Mouse (Mus musculus): Measurements from ENCODE around the gene Hoxc13.

DNA sequence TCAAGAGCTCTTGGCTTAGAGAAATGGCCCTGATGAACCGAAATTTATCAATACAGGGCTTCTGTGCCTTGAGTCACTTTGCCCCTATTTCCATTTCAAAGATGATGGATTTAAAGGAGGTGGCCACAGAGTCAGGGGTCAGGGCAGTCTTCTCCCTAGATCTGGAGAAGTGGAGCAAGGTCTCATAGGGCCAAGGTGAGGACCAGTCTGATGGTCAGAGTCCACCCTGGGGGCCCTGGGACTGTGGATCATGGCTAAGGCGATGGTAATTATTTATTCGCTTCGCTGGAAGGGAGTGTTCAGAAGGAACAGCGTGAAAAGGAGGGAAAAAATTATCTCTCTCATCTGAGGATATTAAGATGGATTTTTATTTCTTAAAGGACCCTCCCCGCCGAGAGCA lies 54.1 kb downstream of the Hoxc13 start:
- TF ChIP-seq CTCF (IDR thresholded peaks at IDR 0.05; ENCODE audit: extremely low read depth, insufficient read depth, insufficient read length, insufficient replicate concordance) (no peak), POLR2A (IDR thresholded peaks at IDR 0.05; ENCODE audit: low read depth, low read length) (no peak)

Measured in spleen, adult 2 months (tissue).